Mouse (Mus musculus): Measurements from ENCODE around the gene Adgrg3.

DNA sequence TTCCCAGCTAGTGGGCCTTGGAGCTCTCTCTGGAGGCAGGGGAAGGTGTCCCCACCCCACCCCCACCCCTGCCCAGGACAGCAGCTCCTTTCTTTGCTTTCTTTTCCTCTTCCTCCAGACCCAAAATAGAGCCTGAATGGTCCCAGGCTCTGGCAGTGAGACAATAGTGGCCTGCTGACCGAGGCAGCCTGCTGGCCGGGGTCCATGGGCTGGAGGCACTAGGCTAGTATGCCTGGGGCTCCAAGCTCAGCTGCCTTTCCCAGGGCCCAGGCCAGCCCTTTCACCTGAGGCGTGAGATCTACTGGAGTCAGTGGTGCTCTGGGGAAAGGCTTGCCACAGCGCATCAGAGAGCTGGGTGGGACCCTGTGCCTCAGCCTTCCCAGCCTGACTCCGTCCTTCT, 25.0 kb upstream of the Adgrg3 start:
- no peak for TF ChIP-seq USF1 (IDR thresholded peaks at IDR 0.05; ENCODE audit: low read depth)
- no peak for TF ChIP-seq CTCF (IDR thresholded peaks at IDR 0.05; ENCODE audit: control insufficient read depth, insufficient read depth, insufficient read length)
- TF ChIP-seq MAX (IDR thresholded peaks at IDR 0.05), result no peak
- TF ChIP-seq MYOG (IDR thresholded peaks at IDR 0.05; ENCODE audit: control insufficient read depth, extremely low read depth, insufficient read length), result no peak
- no peak for TF ChIP-seq CEBPB (IDR thresholded peaks at IDR 0.05; ENCODE audit: low read depth)
- no peak for TF ChIP-seq MYOD1 (IDR thresholded peaks at IDR 0.05; ENCODE audit: control insufficient read depth, insufficient read length, low read depth)
